Mouse (Mus musculus): Measurements from ENCODE around the gene Lhfpl5. TPM values are rescaled to one million over a fixed set of nuclear protein-coding genes. Genes with fewer than 3 reads are reported as not detected.

The Lhfpl5 gene
- polyA plus RNA-seq, 1 experiment = not detected

- Histone ChIP-seq H3K27me3 (replicated peaks) (no peaks in the 10 kb centered on the region), H3K9me3 (no peaks in the 10 kb centered on the region), H3K4me1 (peaks cover 11% of the 10 kb centered on the region), H3K4me3 (replicated peaks) (no peak overlapping the region), H3K36me3 (replicated peaks; ENCODE audit: low read length) (peaks cover 91% of the 10 kb centered on the region)
- TF ChIP-seq FLI1 (IDR thresholded peaks at IDR 0.05; ENCODE audit: low read length) (no peak), GATA1 (IDR thresholded peaks at IDR 0.05; ENCODE audit: borderline replicate concordance, low read length) (no peak)
Observed at GRCm38 (mm10) chr17:28593965-28594364, 18.5 kb downstream of the Lhfpl5 start.

- TF ChIP-seq GATA1 (IDR thresholded peaks at IDR 0.05; ENCODE audit: borderline replicate concordance, low read length) (no peak), FLI1 (IDR thresholded peaks at IDR 0.05; ENCODE audit: low read length) (no peak)
- Histone ChIP-seq H3K36me3 (replicated peaks; ENCODE audit: low read length) (peaks cover 95% of the 10 kb centered on the region), H3K9me3 (no peaks in the 10 kb centered on the region), H3K27me3 (replicated peaks) (no peaks in the 10 kb centered on the region), H3K4me1 (no peaks in the 10 kb centered on the region), H3K4me3 (replicated peaks) (no peak overlapping the region)
Observed at GRCm38 (mm10) chr17:28600780-28601179, 25.3 kb downstream of the Lhfpl5 start.

GRCm38 (mm10) chr17:28601557-28602250 lies 26.3 kb downstream of the Lhfpl5 start:
- Histone ChIP-seq H3K4me1 (no peaks in the 10 kb centered on the region), H3K36me3 (replicated peaks; ENCODE audit: low read length) (peaks cover 95% of the 10 kb centered on the region), H3K27me3 (replicated peaks) (no peaks in the 10 kb centered on the region), H3K9me3 (no peaks in the 10 kb centered on the region), H3K4me3 (replicated peaks) (no peak overlapping the region)
- no peak for TF ChIP-seq FLI1 (IDR thresholded peaks at IDR 0.05; ENCODE audit: low read length)
- TF ChIP-seq GATA1 (IDR thresholded peaks at IDR 0.05; ENCODE audit: borderline replicate concordance, low read length) = no peak

GRCm38 (mm10) chr17:28609543-28609942 lies 34.1 kb downstream of the Lhfpl5 start:
- H3K36me3 ChIP-seq (replicated peaks; ENCODE audit: low read length) = peaks cover 60% of the 10 kb centered on the region
- no peak overlapping the region for H3K4me3 ChIP-seq (replicated peaks)
- no peaks in the 10 kb centered on the region for H3K27me3 ChIP-seq (replicated peaks)
- no peaks in the 10 kb centered on the region for H3K9me3 ChIP-seq
- TF ChIP-seq FLI1 (IDR thresholded peaks at IDR 0.05; ENCODE audit: low read length) = no peak
- no peak for TF ChIP-seq GATA1 (IDR thresholded peaks at IDR 0.05; ENCODE audit: borderline replicate concordance, low read length)
- peaks cover 27% of the 10 kb centered on the region for H3K4me1 ChIP-seq

GRCm38 (mm10) chr17:28612603-28613002 lies 37.2 kb downstream of the Lhfpl5 start:
- TF ChIP-seq GATA1 (IDR thresholded peaks at IDR 0.05; ENCODE audit: borderline replicate concordance, low read length) (no peak), FLI1 (IDR thresholded peaks at IDR 0.05; ENCODE audit: low read length) (no peak)
- H3K27me3 ChIP-seq (replicated peaks) = no peaks in the 10 kb centered on the region
- H3K4me1 ChIP-seq = peaks cover 46% of the 10 kb centered on the region
- no peak overlapping the region for H3K4me3 ChIP-seq (replicated peaks)
- H3K36me3 ChIP-seq (replicated peaks; ENCODE audit: low read length) = peaks cover 55% of the 10 kb centered on the region
- H3K9me3 ChIP-seq = no peaks in the 10 kb centered on the region

GRCm38 (mm10) chr17:28613096-28613495 lies 37.7 kb downstream of the Lhfpl5 start:
- Histone ChIP-seq H3K4me3 (replicated peaks) (no peak overlapping the region), H3K36me3 (replicated peaks; ENCODE audit: low read length) (peaks cover 55% of the 10 kb centered on the region), H3K27me3 (replicated peaks) (no peaks in the 10 kb centered on the region), H3K4me1 (peaks cover 51% of the 10 kb centered on the region), H3K9me3 (no peaks in the 10 kb centered on the region)
- no peak for TF ChIP-seq FLI1 (IDR thresholded peaks at IDR 0.05; ENCODE audit: low read length)
- no peak for TF ChIP-seq GATA1 (IDR thresholded peaks at IDR 0.05; ENCODE audit: borderline replicate concordance, low read length)

GRCm38 (mm10) chr17:28615332-28615731 lies 39.9 kb downstream of the Lhfpl5 start:
- Histone ChIP-seq H3K36me3 (replicated peaks; ENCODE audit: low read length) (peaks cover 66% of the 10 kb centered on the region), H3K9me3 (no peaks in the 10 kb centered on the region), H3K4me1 (peaks cover 59% of the 10 kb centered on the region), H3K4me3 (replicated peaks) (no peak overlapping the region), H3K27me3 (replicated peaks) (no peaks in the 10 kb centered on the region)
- TF ChIP-seq FLI1 (IDR thresholded peaks at IDR 0.05; ENCODE audit: low read length) (no peak), GATA1 (IDR thresholded peaks at IDR 0.05; ENCODE audit: borderline replicate concordance, low read length) (no peak)

GRCm38 (mm10) chr17:28617636-28618035 lies 42.2 kb downstream of the Lhfpl5 start:
- TF ChIP-seq FLI1 (IDR thresholded peaks at IDR 0.05; ENCODE audit: low read length) (no peak), GATA1 (IDR thresholded peaks at IDR 0.05; ENCODE audit: borderline replicate concordance, low read length) (no peak)
- Histone ChIP-seq H3K27me3 (replicated peaks) (no peaks in the 10 kb centered on the region), H3K4me1 (peaks cover 68% of the 10 kb centered on the region), H3K9me3 (no peaks in the 10 kb centered on the region), H3K4me3 (replicated peaks) (no peak overlapping the region), H3K36me3 (replicated peaks; ENCODE audit: low read length) (peaks cover 65% of the 10 kb centered on the region)

GRCm38 (mm10) chr17:28618124-28618523 lies 42.7 kb downstream of the Lhfpl5 start:
- Histone ChIP-seq H3K27me3 (replicated peaks) (no peaks in the 10 kb centered on the region), H3K4me1 (peaks cover 67% of the 10 kb centered on the region), H3K4me3 (replicated peaks) (peak overlapping the region; percentile 50), H3K36me3 (replicated peaks; ENCODE audit: low read length) (peaks cover 62% of the 10 kb centered on the region), H3K9me3 (no peaks in the 10 kb centered on the region)
- TF ChIP-seq GATA1 (IDR thresholded peaks at IDR 0.05; ENCODE audit: borderline replicate concordance, low read length) (no peak), FLI1 (IDR thresholded peaks at IDR 0.05; ENCODE audit: low read length) (no peak)

GRCm38 (mm10) chr17:28618775-28619174 lies 43.3 kb downstream of the Lhfpl5 start:
- Histone ChIP-seq H3K27me3 (replicated peaks) (no peaks in the 10 kb centered on the region), H3K4me1 (peaks cover 64% of the 10 kb centered on the region), H3K36me3 (replicated peaks; ENCODE audit: low read length) (peaks cover 56% of the 10 kb centered on the region), H3K4me3 (replicated peaks) (no peak overlapping the region), H3K9me3 (no peaks in the 10 kb centered on the region)
- no peak for TF ChIP-seq FLI1 (IDR thresholded peaks at IDR 0.05; ENCODE audit: low read length)
- no peak for TF ChIP-seq GATA1 (IDR thresholded peaks at IDR 0.05; ENCODE audit: borderline replicate concordance, low read length)

Measured in megakaryocyte, embryonic 14.5 days (primary cell).